Mouse (Mus musculus): Measurements from ENCODE around the gene Ppp1r15a.

DNA sequence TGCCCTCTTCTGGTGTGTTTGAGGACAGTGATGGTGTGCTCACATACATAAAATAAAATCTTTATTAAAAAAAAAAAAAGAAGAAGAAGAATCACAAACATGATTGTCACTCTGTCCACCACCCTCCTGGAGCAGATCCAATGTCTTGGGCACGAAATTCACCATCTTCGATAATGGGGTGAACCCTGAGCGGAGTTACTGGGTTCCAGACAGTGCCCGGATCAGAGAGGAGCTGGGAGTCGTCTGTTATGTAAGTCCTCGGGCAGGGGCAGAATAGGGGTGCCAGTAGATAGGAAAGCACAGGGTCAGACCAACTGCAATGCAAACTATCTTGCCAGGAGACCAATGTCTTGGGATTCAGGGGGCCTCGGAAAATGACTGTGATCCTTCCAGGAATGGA is 5.5 kb downstream of the Ppp1r15a start:
- no peak for TF ChIP-seq CTCF (IDR thresholded peaks at IDR 0.05; ENCODE audit: control insufficient read depth, insufficient read depth, low read length)
- no peak for TF ChIP-seq POLR2A (IDR thresholded peaks at IDR 0.05; ENCODE audit: borderline replicate concordance, control insufficient read depth, low read depth, low read length)
